Mouse (Mus musculus): ENCODE results near the gene Gm28038. TPM values are rescaled to one million over a fixed set of nuclear protein-coding genes. Genes with fewer than 3 reads are reported as not detected.

Gene Gm28038
- polyA plus RNA-seq, 2 experiments from 2014 or later = not detected

GRCm38 (mm10) chr2:30286192-30287026 lies 5.6 kb downstream of the Gm28038 start, which contains the start of the genes Dolk and Nup188:
Dolk (minus strand) TSS chr2:30286334.
Nup188 (plus strand) TSS chr2:30286397.
- ATAC-seq = peak; percentile 80

DNA sequence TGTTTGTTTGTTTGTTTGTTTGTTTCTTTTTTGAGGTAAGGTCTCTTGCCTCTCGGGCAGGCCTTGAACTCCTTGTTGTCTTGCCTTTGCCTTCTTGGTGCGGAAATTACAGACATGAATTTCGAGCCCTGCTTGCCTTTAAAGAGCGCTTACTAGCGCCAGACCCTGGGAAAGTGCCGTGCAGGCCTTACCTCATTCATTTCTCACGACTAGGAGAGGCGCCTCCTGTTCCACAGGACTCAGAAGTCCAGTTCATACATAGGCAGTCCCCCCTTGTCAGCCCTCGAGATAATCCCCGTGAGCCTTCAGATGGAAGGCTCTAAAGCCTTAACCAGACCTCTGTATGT lies 6.2 kb downstream of the Gm28038 start:
- ATAC-seq = no peak

DNA sequence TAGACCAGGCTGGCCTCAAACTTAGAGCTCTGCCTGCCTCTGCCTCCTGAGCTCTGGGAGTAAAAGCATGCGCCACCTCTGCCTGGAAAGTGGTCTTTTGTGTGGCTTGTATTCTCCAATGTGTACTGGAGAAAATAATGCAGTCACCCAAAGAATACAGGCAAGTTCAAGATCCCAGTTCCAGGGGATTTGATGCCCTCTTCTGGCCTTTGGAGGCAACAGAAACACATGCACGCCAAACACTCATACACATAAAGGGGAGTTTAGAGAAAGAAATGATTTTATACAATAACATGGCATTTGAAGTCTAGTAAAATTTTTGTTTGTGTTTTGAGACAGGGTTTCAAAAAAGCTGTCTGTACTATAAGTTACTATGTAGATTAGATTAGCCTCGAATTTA lies 18.7 kb downstream of the Gm28038 start:
- ATAC-seq = no peak

- ATAC-seq = no peak
Observed at GRCm38 (mm10) chr2:30299966-30300365, 19.1 kb downstream of the Gm28038 start.

- no peak for ATAC-seq
Observed at GRCm38 (mm10) chr2:30306087-30306486, 25.2 kb downstream of the Gm28038 start.

DNA sequence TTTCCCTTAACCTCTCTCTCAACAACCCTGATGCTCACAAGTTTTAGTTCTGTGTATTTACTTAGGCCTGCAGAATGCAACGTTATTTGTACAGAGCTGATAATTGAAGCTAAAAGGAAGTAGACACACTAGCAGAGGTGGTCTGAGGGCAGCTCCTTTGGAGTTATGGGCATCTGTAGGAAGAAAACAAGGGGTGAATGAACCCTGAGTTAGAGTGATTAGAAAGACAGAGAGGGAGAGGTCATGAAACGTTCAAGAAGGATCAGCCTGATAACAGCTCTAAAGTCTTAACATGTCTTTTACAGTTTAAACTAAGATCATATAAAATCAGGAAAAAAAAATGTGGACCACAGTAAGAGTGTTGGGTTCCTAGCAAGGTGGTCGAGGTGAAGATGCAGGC lies 28.5 kb downstream of the Gm28038 start:
- ATAC-seq = no peak

DNA sequence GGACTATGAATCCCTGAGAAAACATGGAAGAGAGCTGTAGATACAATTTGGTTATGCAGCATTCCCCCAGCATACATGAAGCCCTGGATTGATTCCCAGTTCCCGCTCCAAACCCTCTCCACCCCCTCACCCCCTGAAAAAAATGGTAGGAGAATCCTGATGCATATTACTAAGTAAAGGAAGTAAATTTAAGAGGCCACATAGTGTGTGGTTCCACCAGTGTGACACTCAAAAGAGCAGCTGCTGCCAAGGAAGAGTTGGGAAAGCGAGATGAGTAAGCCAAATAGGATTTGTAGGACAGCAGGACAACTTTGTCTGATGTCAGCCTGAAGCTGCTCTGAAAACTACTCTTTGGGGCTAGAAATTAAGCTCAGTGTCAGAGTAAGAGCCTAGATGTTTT lies 30.6 kb downstream of the Gm28038 start:
- ATAC-seq = no peak

- no peak for ATAC-seq
Observed at GRCm38 (mm10) chr2:30316136-30316535, 35.3 kb downstream of the Gm28038 start.

DNA sequence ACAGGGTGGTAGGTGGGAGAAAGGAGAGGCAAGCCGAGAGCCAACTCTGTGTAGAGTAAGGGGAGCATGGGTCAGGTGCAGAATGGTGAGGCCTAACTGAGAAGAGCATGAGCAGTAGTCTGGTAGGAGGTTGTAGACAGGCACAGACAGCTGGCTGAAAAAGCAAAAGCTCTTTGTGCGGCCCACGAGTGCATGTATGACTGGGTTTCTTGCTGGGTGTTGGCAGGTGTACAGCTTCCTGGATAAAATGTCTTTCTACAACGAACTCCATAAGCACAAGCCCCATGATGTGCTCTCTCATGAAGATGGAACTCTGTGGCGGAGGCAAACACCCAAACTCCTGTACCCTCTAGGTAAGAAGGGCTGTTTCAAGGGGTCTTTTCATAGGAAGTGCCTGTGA lies 36.1 kb downstream of the Gm28038 start:
- no peak for ATAC-seq

- ATAC-seq = no peak
Observed at GRCm38 (mm10) chr2:30319260-30319659, 38.4 kb downstream of the Gm28038 start.

DNA sequence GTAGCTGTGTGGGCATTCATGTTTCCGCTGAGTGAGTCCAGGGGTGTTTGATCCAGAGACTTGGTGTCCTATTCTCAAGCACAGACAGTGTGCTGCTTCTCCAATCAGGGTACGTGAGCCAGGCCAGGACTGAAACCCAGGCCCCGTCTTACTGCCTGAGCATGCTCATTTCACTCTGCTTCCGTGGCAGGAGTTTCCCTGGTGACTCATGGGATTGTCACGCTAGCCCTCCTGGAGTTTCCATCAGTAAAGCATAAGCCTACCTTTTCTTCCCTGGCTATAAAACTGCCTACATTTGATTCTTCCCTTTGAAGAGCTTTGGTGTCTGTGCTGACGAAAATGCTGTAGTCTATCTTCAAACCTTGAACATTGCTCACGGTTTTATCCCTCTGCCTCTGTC lies 42.3 kb downstream of the Gm28038 start:
- no peak for ATAC-seq

GRCm38 (mm10) chr2:30325296-30325695 lies 44.5 kb downstream of the Gm28038 start:
- ATAC-seq = no peak

DNA sequence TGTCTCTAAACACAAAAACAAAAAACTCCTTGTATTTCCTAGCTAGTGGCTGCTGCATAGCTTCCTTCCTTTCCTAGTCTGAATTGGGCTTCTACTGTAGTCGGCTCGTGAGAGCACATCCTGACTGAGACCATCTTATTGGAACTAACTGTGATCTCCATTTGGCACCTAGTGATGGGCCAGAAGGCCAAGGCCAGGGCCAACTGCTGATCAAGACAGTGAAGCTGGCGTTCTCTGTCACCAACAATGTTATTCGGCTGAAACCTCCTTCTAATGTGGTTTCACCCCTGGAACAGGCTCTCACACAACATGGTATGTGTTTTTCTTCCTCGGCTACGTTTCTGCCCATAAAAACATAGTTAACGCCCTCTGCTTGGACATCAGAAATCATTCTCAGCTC lies 46.4 kb downstream of the Gm28038 start:
- no peak for ATAC-seq

DNA sequence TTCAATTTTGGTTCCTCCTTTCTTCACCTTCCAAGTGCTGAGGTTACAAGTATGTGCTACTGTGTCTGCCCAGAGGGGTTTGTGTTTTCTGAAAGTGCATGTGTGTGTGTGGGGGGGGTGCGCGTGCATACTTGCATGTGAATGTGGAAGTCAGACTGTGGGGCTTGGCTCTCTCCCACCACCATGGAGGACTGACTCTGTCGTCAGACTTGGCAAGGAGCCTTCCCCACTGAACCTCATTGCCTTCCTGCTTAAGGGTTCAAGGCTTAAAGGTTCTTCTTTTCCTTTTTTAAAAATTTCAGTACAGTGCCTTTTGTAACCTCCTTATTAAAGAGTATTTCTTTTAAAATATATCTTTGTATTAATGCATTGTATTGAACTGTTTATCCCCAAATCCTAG lies 47.9 kb downstream of the Gm28038 start:
- ATAC-seq = no peak

DNA sequence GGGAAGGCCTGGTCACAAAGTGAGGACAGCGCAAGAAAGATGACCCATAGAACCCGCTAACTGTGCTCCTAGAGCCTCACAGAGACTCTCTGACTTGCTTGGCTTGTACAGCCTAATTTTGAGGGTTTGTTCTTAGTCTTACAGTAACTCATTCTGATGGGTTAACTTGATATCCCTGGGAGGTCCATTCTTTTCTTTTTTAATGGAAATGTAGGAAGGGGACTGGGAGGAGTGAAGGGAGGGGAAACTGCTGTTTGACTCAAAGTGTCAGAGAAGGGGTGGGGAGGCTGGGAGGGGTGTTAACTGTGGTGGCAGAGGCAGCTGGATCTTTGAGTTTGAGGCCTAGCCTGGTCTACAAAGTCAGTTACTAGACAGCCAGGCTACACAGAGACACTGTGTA lies 54.5 kb downstream of the Gm28038 start:
- no peak for ATAC-seq

DNA sequence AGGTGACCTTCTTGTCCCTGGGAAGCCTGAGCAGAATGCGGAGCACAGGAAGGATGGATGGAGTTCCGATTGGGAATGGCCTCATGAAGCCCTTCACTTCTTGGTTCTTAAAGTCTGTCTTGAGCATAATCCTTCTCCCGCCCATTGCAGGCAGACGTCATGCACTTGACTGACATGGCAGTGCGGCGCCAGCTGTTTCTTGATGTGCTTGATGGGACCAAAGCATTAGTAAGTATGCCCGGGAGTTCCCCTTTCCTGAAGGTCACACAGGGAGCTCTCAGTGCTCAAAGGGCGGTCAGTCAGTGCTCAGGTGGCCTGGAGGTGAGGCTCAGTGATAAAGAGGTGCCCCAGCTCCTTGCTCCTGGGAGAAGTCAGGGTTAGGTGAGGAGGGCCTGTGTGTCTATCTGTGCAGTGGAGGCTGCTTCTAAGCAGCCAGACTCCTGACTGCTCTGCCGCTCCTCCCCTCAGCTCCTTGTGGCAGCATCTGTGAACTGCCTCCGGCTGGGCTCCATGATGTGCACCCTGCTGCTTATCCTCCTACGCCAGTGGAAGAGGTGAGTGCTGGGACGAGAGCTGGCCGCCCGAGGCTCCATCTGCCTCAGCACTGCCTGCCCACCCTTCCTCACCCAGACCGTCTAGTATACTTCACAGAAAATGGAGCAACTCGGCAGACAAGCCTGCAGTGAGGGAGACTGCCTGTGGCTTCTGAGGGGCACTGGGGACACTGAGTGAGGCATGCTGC lies 55.5 kb downstream of the Gm28038 start:
- ATAC-seq = no peak

- no peak for ATAC-seq
Observed at GRCm38 (mm10) chr2:30337179-30337578, 56.3 kb downstream of the Gm28038 start.

DNA sequence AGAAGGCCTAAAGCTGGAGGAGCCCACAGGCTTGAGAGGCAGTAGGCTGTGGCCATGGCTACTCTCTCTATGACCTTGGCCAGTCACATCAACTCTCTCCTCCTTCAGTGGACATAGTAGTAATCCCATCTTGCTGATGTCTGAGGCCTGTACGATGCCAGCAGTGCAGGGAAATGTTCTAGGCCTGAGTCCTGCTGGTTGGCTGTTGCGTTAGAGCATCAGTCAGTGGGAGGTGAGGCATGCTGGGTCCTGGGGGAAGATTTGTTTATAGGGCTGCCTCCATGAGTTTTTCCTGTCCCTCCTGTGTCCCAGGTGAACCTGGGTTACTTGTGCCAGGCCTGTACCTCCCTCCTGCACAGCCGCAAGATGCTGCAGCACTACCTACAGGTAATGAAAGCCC lies 61.2 kb downstream of the Gm28038 start:
- ATAC-seq = no peak

- ATAC-seq = no peak
Observed at GRCm38 (mm10) chr2:30342544-30342943, 61.7 kb downstream of the Gm28038 start.

DNA sequence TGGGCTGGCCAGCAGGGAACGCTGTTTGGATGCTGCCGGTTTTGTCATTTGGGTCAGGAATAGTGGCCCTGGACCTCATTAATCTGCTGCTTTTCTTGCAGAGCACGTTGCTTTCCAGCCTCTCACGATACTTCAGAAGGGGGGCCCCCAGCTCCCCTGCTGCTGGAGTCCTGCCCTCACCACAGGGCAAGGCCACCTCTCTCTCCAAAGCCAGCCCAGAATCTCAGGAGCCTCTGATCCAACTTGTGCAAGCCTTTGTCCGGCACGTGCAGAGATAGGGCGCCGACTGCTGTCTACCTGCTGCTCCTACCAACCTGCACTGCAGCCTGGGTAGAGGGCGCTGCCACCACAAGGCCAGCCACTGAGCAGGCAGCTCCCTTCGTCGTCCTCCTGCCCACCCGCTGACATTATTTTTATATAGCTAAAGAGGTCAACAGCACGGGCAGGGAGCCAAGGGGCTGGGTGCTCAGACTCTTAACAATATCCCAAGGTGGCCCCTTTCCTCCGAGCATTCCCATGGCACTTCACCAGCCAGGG lies 62.8 kb downstream of the Gm28038 start:
- ATAC-seq = no peak

DNA sequence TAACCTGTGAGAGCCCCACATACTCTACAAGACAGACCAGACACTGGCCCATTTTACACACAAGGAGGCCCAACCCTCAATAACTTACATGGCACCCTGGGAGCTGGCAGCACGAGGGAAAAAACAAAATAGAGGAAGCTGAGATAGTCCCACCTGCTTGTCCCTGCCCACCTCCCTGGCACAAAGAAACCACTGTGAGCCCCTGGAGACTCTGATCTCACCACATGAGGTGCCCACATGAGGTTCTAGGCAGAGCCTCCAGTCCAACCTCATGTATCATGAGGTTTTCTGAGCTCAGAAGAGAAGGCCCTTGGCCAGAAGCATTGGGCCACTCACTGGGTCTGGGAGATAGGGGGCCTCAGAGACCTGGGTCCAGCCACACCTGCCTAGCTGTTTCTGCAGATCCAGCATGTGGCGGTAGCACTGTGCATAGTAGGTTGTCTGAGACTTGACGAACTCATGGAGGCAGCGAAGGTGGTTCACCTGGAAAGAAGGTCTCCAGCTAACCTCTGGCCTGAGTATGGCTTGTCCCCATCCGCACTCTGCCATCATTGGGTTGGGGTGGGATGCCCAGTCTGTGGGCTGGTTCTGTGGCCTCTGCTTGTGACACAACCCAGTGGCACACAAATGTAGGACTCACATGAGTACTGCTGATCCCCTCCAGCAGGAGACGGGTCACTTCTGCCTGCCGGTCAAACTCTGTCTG lies 65.3 kb downstream of the Gm28038 start:
- ATAC-seq = no peak

- no peak for ATAC-seq
Observed at GRCm38 (mm10) chr2:30349196-30349595, 68.4 kb downstream of the Gm28038 start.
